Mouse (Mus musculus): ENCODE measurements at regions not wholly inside any gene's neighbourhood (a gene's known extent, or its start where the extent isn't known, plus 50 kb on each side); places are given as distances from the start of the nearest gene placed in this dataset.

- no peak overlapping the region for H3K4me2 ChIP-seq (replicated peaks)
- no peaks in the 10 kb centered on the region for H3K4me1 ChIP-seq (replicated peaks; ENCODE audit: control insufficient read depth, insufficient read depth, low read length)
- 89% methylated on average over 7 of the region's 7 CpGs for WGBS
- no peaks in the 10 kb centered on the region for H3K36me3 ChIP-seq (replicated peaks; ENCODE audit: control insufficient read depth, insufficient read depth)
- no peak overlapping the region for H3K27ac ChIP-seq
- H3K9me3 ChIP-seq (ENCODE audit: control insufficient read depth, low read length): 0 out of 2 replicates have a peak, but pooled peaks cover 8% of the 10 kb centered on the region
- no peak overlapping the region for H3K4me3 ChIP-seq (replicated peaks; ENCODE audit: low read length)
- no peak for ATAC-seq (ENCODE audit: low FRiP score)
- no peak overlapping the region for H3K9ac ChIP-seq
- H3K27me3 ChIP-seq (ENCODE audit: control insufficient read depth, insufficient read depth, low read length): 0 out of 2 replicates have a peak, but pooled peaks cover 3% of the 10 kb centered on the region
- DNase-seq (ENCODE audit: low spot score): no peak
Observed at GRCm38 (mm10) chr3:53393945-53394344, 69.2 kb downstream of the Nhlrc3 start.

GRCm38 (mm10) chr3:53381704-53382581, 81.2 kb downstream of the Nhlrc3 start:
- no peak overlapping the region for H3K4me2 ChIP-seq (replicated peaks)

GRCm38 (mm10) chr3:53379519-53380181, 83.5 kb downstream of the Nhlrc3 start:
- no peaks in the 10 kb centered on the region for H3K9me3 ChIP-seq (ENCODE audit: control insufficient read depth, low read length)
- H3K4me3 ChIP-seq (replicated peaks; ENCODE audit: low read length): no peak overlapping the region
- ATAC-seq (ENCODE audit: low FRiP score) (no peak), DNase-seq (ENCODE audit: low spot score) (no peak)
- 80% methylated on average over 4 of the region's 4 CpGs for WGBS
- no peak overlapping the region for H3K4me2 ChIP-seq (replicated peaks)
- H3K27me3 ChIP-seq (ENCODE audit: control insufficient read depth, insufficient read depth, low read length): no peaks in the 10 kb centered on the region
- H3K27ac ChIP-seq: no peak overlapping the region
- H3K4me1 ChIP-seq (replicated peaks; ENCODE audit: control insufficient read depth, insufficient read depth, low read length): no peaks in the 10 kb centered on the region
- no peak overlapping the region for H3K9ac ChIP-seq
- H3K36me3 ChIP-seq (replicated peaks; ENCODE audit: control insufficient read depth, insufficient read depth): no peaks in the 10 kb centered on the region

More at GRCm38 (mm10) chr3:53381704-53382581, 81.2 kb downstream of the Nhlrc3 start:
- WGBS: 49% methylated on average over 14 of the region's 14 CpGs
- H3K9ac ChIP-seq: no peak overlapping the region
- H3K36me3 ChIP-seq (replicated peaks; ENCODE audit: control insufficient read depth, insufficient read depth): no peaks in the 10 kb centered on the region
- no peaks in the 10 kb centered on the region for H3K9me3 ChIP-seq (ENCODE audit: control insufficient read depth, low read length)
- no peak overlapping the region for H3K4me3 ChIP-seq (replicated peaks; ENCODE audit: low read length)
- ATAC-seq (ENCODE audit: low FRiP score): peak; percentile 70; the same call in 1 of the 2 replicates
- H3K27me3 ChIP-seq (ENCODE audit: control insufficient read depth, insufficient read depth, low read length): no peaks in the 10 kb centered on the region
- no peaks in the 10 kb centered on the region for H3K4me1 ChIP-seq (replicated peaks; ENCODE audit: control insufficient read depth, insufficient read depth, low read length)
- H3K27ac ChIP-seq: no peak overlapping the region
- peak; percentile 50 for DNase-seq (ENCODE audit: low spot score)

- WGBS: 82% methylated on average over 3 of the region's 3 CpGs
Observed at GRCm38 (mm10) chr3:53376864-53377447, 86.2 kb downstream of the Nhlrc3 start.

GRCm38 (mm10) chr3:53372887-53373286, 90.2 kb downstream of the Nhlrc3 start:
- no peak; the same call in 1 of the 2 replicates for ATAC-seq (ENCODE audit: low FRiP score)

More at GRCm38 (mm10) chr3:53376864-53377447, 86.2 kb downstream of the Nhlrc3 start:
- Histone ChIP-seq H3K4me1 (replicated peaks; ENCODE audit: control insufficient read depth, insufficient read depth, low read length) (peaks cover 4% of the 10 kb centered on the region; the same call in 1 of the 2 replicates), H3K27me3 (ENCODE audit: control insufficient read depth, insufficient read depth, low read length) (no peaks in the 10 kb centered on the region), H3K36me3 (replicated peaks; ENCODE audit: control insufficient read depth, insufficient read depth) (no peaks in the 10 kb centered on the region), H3K27ac (no peak overlapping the region), H3K4me3 (replicated peaks; ENCODE audit: low read length) (no peak overlapping the region), H3K4me2 (replicated peaks) (no peak overlapping the region), H3K9ac (no peak overlapping the region), H3K9me3 (ENCODE audit: control insufficient read depth, low read length) (no peaks in the 10 kb centered on the region)
- no peak for DNase-seq (ENCODE audit: low spot score)
- no peak for ATAC-seq (ENCODE audit: low FRiP score)

GRCm38 (mm10) chr3:53371910-53372309, 91.2 kb downstream of the Nhlrc3 start:
- Histone ChIP-seq H3K36me3 (replicated peaks; ENCODE audit: control insufficient read depth, insufficient read depth) (no peaks in the 10 kb centered on the region), H3K27me3 (ENCODE audit: control insufficient read depth, insufficient read depth, low read length) (no peaks in the 10 kb centered on the region), H3K4me3 (replicated peaks; ENCODE audit: low read length) (no peak overlapping the region), H3K9me3 (ENCODE audit: control insufficient read depth, low read length) (0 out of 2 replicates have a peak, but pooled peaks cover 6% of the 10 kb centered on the region), H3K27ac (no peak overlapping the region), H3K9ac (no peak overlapping the region), H3K4me2 (replicated peaks) (no peak overlapping the region), H3K4me1 (replicated peaks; ENCODE audit: control insufficient read depth, insufficient read depth, low read length) (peaks cover 4% of the 10 kb centered on the region; the same call in 1 of the 2 replicates)
- DNase-seq (ENCODE audit: low spot score): no peak
- WGBS: 59% methylated on average over 7 of the region's 7 CpGs
- no peak for ATAC-seq (ENCODE audit: low FRiP score)

More at GRCm38 (mm10) chr3:53372887-53373286, 90.2 kb downstream of the Nhlrc3 start:
- no peak overlapping the region for H3K27ac ChIP-seq
- peak; percentile 48 for DNase-seq (ENCODE audit: low spot score)
- H3K4me1 ChIP-seq (replicated peaks; ENCODE audit: control insufficient read depth, insufficient read depth, low read length): peaks cover 4% of the 10 kb centered on the region; the same call in 1 of the 2 replicates
- H3K4me3 ChIP-seq (replicated peaks; ENCODE audit: low read length): no peak overlapping the region
- H3K4me2 ChIP-seq (replicated peaks): no peak overlapping the region
- 29% methylated on average over 7 of the region's 7 CpGs for WGBS
- no peaks in the 10 kb centered on the region for H3K27me3 ChIP-seq (ENCODE audit: control insufficient read depth, insufficient read depth, low read length)
- no peak overlapping the region for H3K9ac ChIP-seq
- no peaks in the 10 kb centered on the region for H3K36me3 ChIP-seq (replicated peaks; ENCODE audit: control insufficient read depth, insufficient read depth)
- 0 out of 2 replicates have a peak, but pooled peaks cover 6% of the 10 kb centered on the region for H3K9me3 ChIP-seq (ENCODE audit: control insufficient read depth, low read length)

GRCm38 (mm10) chr3:53361202-53361601, 101.9 kb downstream of the Nhlrc3 start:
- no peak overlapping the region for H3K4me2 ChIP-seq (replicated peaks)
- no peak overlapping the region for H3K27ac ChIP-seq
- WGBS: 91% methylated on average over 4 of the region's 4 CpGs
- H3K27me3 ChIP-seq (ENCODE audit: control insufficient read depth, insufficient read depth, low read length): no peaks in the 10 kb centered on the region
- ATAC-seq (ENCODE audit: low FRiP score) (no peak), DNase-seq (ENCODE audit: low spot score) (no peak)
- no peak overlapping the region for H3K4me3 ChIP-seq (replicated peaks; ENCODE audit: low read length)
- no peaks in the 10 kb centered on the region for H3K9me3 ChIP-seq (ENCODE audit: control insufficient read depth, low read length)
- H3K4me1 ChIP-seq (replicated peaks; ENCODE audit: control insufficient read depth, insufficient read depth, low read length): no peaks in the 10 kb centered on the region
- no peak overlapping the region for H3K9ac ChIP-seq
- H3K36me3 ChIP-seq (replicated peaks; ENCODE audit: control insufficient read depth, insufficient read depth): no peaks in the 10 kb centered on the region

GRCm38 (mm10) chr3:53353693-53354092, 109.4 kb downstream of the Nhlrc3 start:
- DNase-seq (ENCODE audit: low spot score) (no peak), ATAC-seq (ENCODE audit: low FRiP score) (no peak)
- H3K27ac ChIP-seq: no peak overlapping the region
- H3K9me3 ChIP-seq (ENCODE audit: control insufficient read depth, low read length): no peaks in the 10 kb centered on the region
- H3K4me3 ChIP-seq (replicated peaks; ENCODE audit: low read length): no peak overlapping the region
- H3K27me3 ChIP-seq (ENCODE audit: control insufficient read depth, insufficient read depth, low read length): no peaks in the 10 kb centered on the region
- no peak overlapping the region for H3K9ac ChIP-seq
- 0 out of 2 replicates have a peak, but pooled peaks cover 2% of the 10 kb centered on the region for H3K4me1 ChIP-seq (replicated peaks; ENCODE audit: control insufficient read depth, insufficient read depth, low read length)
- H3K36me3 ChIP-seq (replicated peaks; ENCODE audit: control insufficient read depth, insufficient read depth): no peaks in the 10 kb centered on the region
- no peak overlapping the region for H3K4me2 ChIP-seq (replicated peaks)
- 51% methylated on average over 8 of the region's 8 CpGs for WGBS

- H3K27me3 ChIP-seq (ENCODE audit: control insufficient read depth, insufficient read depth, low read length): no peaks in the 10 kb centered on the region
- 0 out of 2 replicates have a peak, but pooled peaks cover 2% of the 10 kb centered on the region for H3K4me1 ChIP-seq (replicated peaks; ENCODE audit: control insufficient read depth, insufficient read depth, low read length)
- H3K4me2 ChIP-seq (replicated peaks): no peak overlapping the region
- no peaks in the 10 kb centered on the region for H3K9me3 ChIP-seq (ENCODE audit: control insufficient read depth, low read length)
- no peaks in the 10 kb centered on the region for H3K36me3 ChIP-seq (replicated peaks; ENCODE audit: control insufficient read depth, insufficient read depth)
- no peak for ATAC-seq (ENCODE audit: low FRiP score)
- no peak overlapping the region for H3K9ac ChIP-seq
- no peak overlapping the region for H3K4me3 ChIP-seq (replicated peaks; ENCODE audit: low read length)
- 70% methylated on average over 7 of the region's 7 CpGs for WGBS
- DNase-seq (ENCODE audit: low spot score): no peak
- no peak overlapping the region for H3K27ac ChIP-seq
Observed at GRCm38 (mm10) chr3:53353282-53353681, 109.8 kb downstream of the Nhlrc3 start.

Data from hindbrain, embryonic 14.5 days (tissue).